Mouse (Mus musculus): ENCODE measurements around the gene Prss41. TPM values are rescaled to one million over a fixed set of nuclear protein-coding genes. Genes with fewer than 3 reads are reported as not detected.

The Prss41 gene
- polyA plus RNA-seq, 1 experiment from 2014 or later: 0.81 TPM

DNA sequence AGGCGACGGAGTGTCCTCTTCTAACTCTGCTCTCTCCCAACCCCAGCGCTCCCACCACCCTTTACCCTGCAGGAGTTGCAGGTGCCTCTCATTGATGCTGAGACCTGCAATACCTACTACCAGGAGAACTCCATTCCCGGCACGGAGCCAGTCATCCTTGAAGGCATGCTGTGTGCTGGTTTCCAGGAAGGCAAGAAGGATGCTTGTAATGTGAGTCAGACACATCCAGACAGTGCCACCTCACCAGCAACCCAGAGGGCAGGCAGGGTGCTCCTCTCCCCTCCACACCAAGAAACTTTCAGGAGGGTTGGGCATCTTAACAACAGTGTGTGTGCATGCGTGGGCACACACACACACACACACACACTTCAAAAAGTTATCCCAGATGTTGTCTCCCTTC, 13.2 kb upstream of the Prss41 start:
- H3K27ac ChIP-seq (ENCODE audit: low read depth, low read length): no peak overlapping the region
- 80% methylated on average over 6 of the region's 6 CpGs for WGBS
- H3K9ac ChIP-seq (ENCODE audit: low read length): no peak overlapping the region
- no peaks in the 10 kb centered on the region for H3K4me1 ChIP-seq (ENCODE audit: control insufficient read depth, insufficient read depth, low read length)
- H3K36me3 ChIP-seq (ENCODE audit: control insufficient read depth, insufficient read depth, low read length): no peaks in the 10 kb centered on the region
- ATAC-seq (ENCODE audit: low FRiP score): no peak
- H3K4me3 ChIP-seq (ENCODE audit: low read depth, low read length): no peak overlapping the region
- no peak for DNase-seq (ENCODE audit: low spot score, missing footprints)
- no peak overlapping the region for H3K4me2 ChIP-seq
- H3K9me3 ChIP-seq (ENCODE audit: control insufficient read depth, low read length): no peaks in the 10 kb centered on the region
- H3K27me3 ChIP-seq (ENCODE audit: control insufficient read depth, insufficient read depth, low read length): no peaks in the 10 kb centered on the region

- H3K9ac ChIP-seq (ENCODE audit: low read length): no peak overlapping the region
Observed at GRCm38 (mm10) chr17:23854229-23854765, 10.3 kb upstream of the Prss41 start.

GRCm38 (mm10) chr17:23853292-23853691, 9.3 kb upstream of the Prss41 start:
- peak; percentile 39 for ATAC-seq (ENCODE audit: low FRiP score)
- Histone ChIP-seq H3K4me2 (no peak overlapping the region), H3K27ac (ENCODE audit: low read depth, low read length) (no peak overlapping the region), H3K9me3 (ENCODE audit: control insufficient read depth, low read length) (no peaks in the 10 kb centered on the region), H3K36me3 (ENCODE audit: control insufficient read depth, insufficient read depth, low read length) (no peaks in the 10 kb centered on the region), H3K4me3 (ENCODE audit: low read depth, low read length) (no peak overlapping the region), H3K27me3 (ENCODE audit: control insufficient read depth, insufficient read depth, low read length) (no peaks in the 10 kb centered on the region), H3K9ac (ENCODE audit: low read length) (no peak overlapping the region), H3K4me1 (ENCODE audit: control insufficient read depth, insufficient read depth, low read length) (no peaks in the 10 kb centered on the region)
- 31% methylated on average over 5 of the region's 5 CpGs for WGBS
- peak; percentile 88 for DNase-seq (ENCODE audit: low spot score, missing footprints)

More at GRCm38 (mm10) chr17:23854229-23854765, 10.3 kb upstream of the Prss41 start:
- no peaks in the 10 kb centered on the region for H3K4me1 ChIP-seq (ENCODE audit: control insufficient read depth, insufficient read depth, low read length)
- H3K4me2 ChIP-seq: no peak overlapping the region
- no peak overlapping the region for H3K4me3 ChIP-seq (ENCODE audit: low read depth, low read length)
- H3K27ac ChIP-seq (ENCODE audit: low read depth, low read length): no peak overlapping the region
- ATAC-seq (ENCODE audit: low FRiP score) (no peak), DNase-seq (ENCODE audit: low spot score, missing footprints) (no peak)
- WGBS: 90% methylated on average over 10 of the region's 10 CpGs
- no peaks in the 10 kb centered on the region for H3K27me3 ChIP-seq (ENCODE audit: control insufficient read depth, insufficient read depth, low read length)
- H3K9me3 ChIP-seq (ENCODE audit: control insufficient read depth, low read length): no peaks in the 10 kb centered on the region
- H3K36me3 ChIP-seq (ENCODE audit: control insufficient read depth, insufficient read depth, low read length): no peaks in the 10 kb centered on the region

DNA sequence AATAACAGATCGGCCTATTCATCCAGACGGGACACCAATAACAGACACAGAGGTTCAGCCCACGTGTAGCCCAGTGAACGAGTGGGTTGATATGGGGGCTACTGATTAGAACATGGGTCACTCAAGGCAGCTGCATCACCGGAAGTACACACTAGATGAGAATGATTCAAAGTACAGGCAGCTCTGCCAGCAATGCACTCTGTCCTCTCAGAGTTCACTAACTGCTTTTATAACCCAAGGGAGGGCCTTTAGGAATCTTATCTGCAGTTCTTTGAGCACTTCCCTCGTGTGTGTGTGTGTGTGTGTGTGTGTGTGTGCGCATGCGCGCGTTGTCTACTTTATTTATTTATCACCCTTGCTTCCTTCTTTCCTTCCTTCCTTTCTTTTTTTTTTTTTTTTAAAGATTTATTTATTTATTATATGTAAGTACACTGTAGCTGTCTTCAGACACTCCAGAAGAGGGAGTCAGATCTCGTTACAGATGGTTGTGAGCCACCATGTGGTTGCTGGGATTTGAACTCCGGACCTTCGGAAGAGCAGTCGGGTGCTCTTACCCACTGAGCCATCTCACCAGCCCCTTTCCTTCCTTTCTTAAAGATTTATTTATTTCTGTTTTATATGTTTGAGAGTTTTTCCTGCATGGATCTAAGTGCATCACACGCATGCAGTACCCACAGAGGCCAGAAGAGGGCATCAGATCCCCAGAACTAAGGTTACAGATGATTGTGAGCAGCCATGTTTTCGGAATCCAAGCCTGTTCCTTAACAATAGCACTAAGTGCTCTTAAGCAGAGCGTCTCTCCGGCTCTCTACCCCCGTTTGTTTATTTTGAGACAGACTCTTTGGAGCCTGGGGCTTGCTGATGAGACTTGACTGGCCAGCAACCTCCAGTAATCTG, 7.1 kb upstream of the Prss41 start:
- 62% methylated on average over 18 of the region's 19 CpGs for WGBS
- no peak overlapping the region for H3K27ac ChIP-seq (ENCODE audit: low read depth, low read length)
- H3K4me3 ChIP-seq (ENCODE audit: low read depth, low read length): no peak overlapping the region
- H3K27me3 ChIP-seq (ENCODE audit: control insufficient read depth, insufficient read depth, low read length): no peaks in the 10 kb centered on the region
- H3K9me3 ChIP-seq (ENCODE audit: control insufficient read depth, low read length): no peaks in the 10 kb centered on the region
- peak; percentile 96 for DNase-seq (ENCODE audit: low spot score, missing footprints)
- no peak overlapping the region for H3K9ac ChIP-seq (ENCODE audit: low read length)
- H3K4me1 ChIP-seq (ENCODE audit: control insufficient read depth, insufficient read depth, low read length): no peaks in the 10 kb centered on the region
- H3K36me3 ChIP-seq (ENCODE audit: control insufficient read depth, insufficient read depth, low read length): no peaks in the 10 kb centered on the region
- no peak overlapping the region for H3K4me2 ChIP-seq
- ATAC-seq (ENCODE audit: low FRiP score): peak; percentile 62; the same call in 1 of the 2 replicates

GRCm38 (mm10) chr17:23850028-23850427, 6.1 kb upstream of the Prss41 start:
- Histone ChIP-seq H3K9ac (ENCODE audit: low read length) (no peak overlapping the region), H3K27me3 (ENCODE audit: control insufficient read depth, insufficient read depth, low read length) (no peaks in the 10 kb centered on the region), H3K36me3 (ENCODE audit: control insufficient read depth, insufficient read depth, low read length) (no peaks in the 10 kb centered on the region), H3K27ac (ENCODE audit: low read depth, low read length) (no peak overlapping the region), H3K4me2 (no peak overlapping the region), H3K9me3 (ENCODE audit: control insufficient read depth, low read length) (no peaks in the 10 kb centered on the region), H3K4me3 (ENCODE audit: low read depth, low read length) (no peak overlapping the region), H3K4me1 (ENCODE audit: control insufficient read depth, insufficient read depth, low read length) (no peaks in the 10 kb centered on the region)
- ATAC-seq (ENCODE audit: low FRiP score) (no peak), DNase-seq (ENCODE audit: low spot score, missing footprints) (no peak)
- WGBS: 64% methylated on average over 2 of the region's 2 CpGs

GRCm38 (mm10) chr17:23843141-23843811, 696 bp downstream of the Prss41 start:
- ATAC-seq (ENCODE audit: low FRiP score): peak; percentile 40

DNA sequence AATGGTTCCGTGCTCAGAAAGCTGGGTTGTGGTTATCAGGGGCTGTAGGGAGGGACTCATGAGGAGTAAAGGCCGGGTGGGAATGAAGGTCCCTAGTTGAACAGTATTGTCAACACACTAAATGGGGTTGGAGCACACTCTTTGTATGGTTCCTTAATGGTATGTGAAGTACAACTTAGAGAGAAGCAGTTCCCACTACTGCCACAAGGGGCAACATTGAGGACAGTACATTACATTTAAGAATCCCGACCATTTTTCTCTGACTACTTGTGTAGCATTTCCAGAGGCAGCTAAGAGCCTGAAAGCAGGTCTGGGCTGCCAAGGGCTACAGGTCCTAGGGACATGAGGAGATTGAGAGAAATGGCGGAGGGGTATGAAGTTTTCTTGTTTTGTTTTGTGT, 2.8 kb downstream of the Prss41 start:
- Histone ChIP-seq H3K27me3 (ENCODE audit: control insufficient read depth, insufficient read depth, low read length) (no peaks in the 10 kb centered on the region), H3K27ac (ENCODE audit: low read depth, low read length) (no peak overlapping the region), H3K4me3 (ENCODE audit: low read depth, low read length) (no peak overlapping the region), H3K9me3 (ENCODE audit: control insufficient read depth, low read length) (no peaks in the 10 kb centered on the region), H3K4me1 (ENCODE audit: control insufficient read depth, insufficient read depth, low read length) (peaks cover 1% of the 10 kb centered on the region; the same call in 1 of the 2 replicates), H3K4me2 (no peak overlapping the region), H3K36me3 (ENCODE audit: control insufficient read depth, insufficient read depth, low read length) (no peaks in the 10 kb centered on the region), H3K9ac (ENCODE audit: low read length) (no peak overlapping the region)
- 27% methylated on average over 4 of the region's 4 CpGs for WGBS
- DNase-seq (ENCODE audit: low spot score, missing footprints): peak; percentile 96
- peak; percentile 22; the same call in 1 of the 2 replicates for ATAC-seq (ENCODE audit: low FRiP score)

More at GRCm38 (mm10) chr17:23843141-23843811, 696 bp downstream of the Prss41 start:
- H3K27me3 ChIP-seq (ENCODE audit: control insufficient read depth, insufficient read depth, low read length): no peaks in the 10 kb centered on the region
- H3K4me2 ChIP-seq: peak overlapping the region; percentile 20; the same call in 1 of the 2 replicates
- H3K27ac ChIP-seq (ENCODE audit: low read depth, low read length): no peak overlapping the region
- no peaks in the 10 kb centered on the region for H3K9me3 ChIP-seq (ENCODE audit: control insufficient read depth, low read length)
- 34% methylated on average over 23 of the region's 23 CpGs for WGBS
- H3K4me1 ChIP-seq (ENCODE audit: control insufficient read depth, insufficient read depth, low read length): no peaks in the 10 kb centered on the region
- no peak for DNase-seq (ENCODE audit: low spot score, missing footprints)
- H3K4me3 ChIP-seq (ENCODE audit: low read depth, low read length): no peak overlapping the region
- no peak overlapping the region for H3K9ac ChIP-seq (ENCODE audit: low read length)
- H3K36me3 ChIP-seq (ENCODE audit: control insufficient read depth, insufficient read depth, low read length): no peaks in the 10 kb centered on the region

DNA sequence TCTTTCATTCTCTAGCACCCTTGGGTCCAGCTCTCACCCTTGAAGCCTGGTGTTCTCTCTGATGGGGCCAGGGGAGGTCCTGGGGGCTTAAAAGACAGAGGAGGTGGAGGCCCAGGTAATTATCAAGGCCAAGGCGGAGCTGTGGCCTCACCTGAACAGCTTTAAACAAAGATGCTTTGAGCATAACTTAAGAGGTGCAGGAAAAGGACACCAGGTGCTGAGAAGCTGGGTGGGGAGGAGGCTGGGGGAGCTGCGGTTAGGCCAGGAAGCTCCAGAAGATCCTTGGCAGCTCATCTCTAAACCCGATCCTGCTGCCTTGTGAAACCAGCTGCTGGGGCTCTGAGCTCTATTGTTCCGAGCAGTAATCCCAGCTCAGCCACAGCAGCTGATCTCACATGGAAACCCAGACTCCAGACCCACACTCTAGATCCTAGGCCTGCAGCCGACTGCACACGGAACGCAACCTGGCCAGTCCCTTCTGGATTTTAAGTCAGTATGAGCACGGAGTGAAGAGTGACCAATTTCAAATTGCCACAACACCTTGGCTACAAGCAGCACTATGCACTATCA, 7.9 kb downstream of the Prss41 start, which contains the start of gene Prss33:
Prss33 (minus strand) TSS at position 51 of the 570 bp plus-strand sequence.
- 45% methylated on average over 8 of the region's 8 CpGs for WGBS
- Histone ChIP-seq H3K36me3 (ENCODE audit: control insufficient read depth, insufficient read depth, low read length) (no peaks in the 10 kb centered on the region), H3K4me3 (ENCODE audit: low read depth, low read length) (no peak within 1 kb of the TSS), H3K27me3 (ENCODE audit: control insufficient read depth, insufficient read depth, low read length) (no peaks in the 10 kb centered on the region; the same call in 1 of the 2 replicates), H3K4me2 (no peak within 1 kb of the TSS), H3K9me3 (ENCODE audit: control insufficient read depth, low read length) (no peaks in the 10 kb centered on the region), H3K9ac (ENCODE audit: low read length) (peak within 1 kb of the TSS; percentile 25; the same call in 1 of the 2 replicates), H3K27ac (ENCODE audit: low read depth, low read length) (no peak within 1 kb of the TSS), H3K4me1 (ENCODE audit: control insufficient read depth, insufficient read depth, low read length) (peaks cover 4% of the 10 kb centered on the region; the same call in 1 of the 2 replicates)
- ATAC-seq (ENCODE audit: low FRiP score): peak; percentile 60; the same call in 1 of the 2 replicates
- no peak for DNase-seq (ENCODE audit: low spot score, missing footprints)

Data from midbrain, embryonic 11.5 days (tissue).